Mouse (Mus musculus): ENCODE results near the gene Zc3h14. TPM values are rescaled to one million over a fixed set of nuclear protein-coding genes. Genes with fewer than 3 reads are reported as not detected.

Gene Zc3h14
- polyA plus RNA-seq, 1 experiment = 119 TPM

- Histone ChIP-seq H3K27ac (ENCODE audit: insufficient read depth, low read length) (no peak overlapping the region), H3K4me1 (ENCODE audit: control insufficient read depth, insufficient read depth, low read length) (no peaks in the 10 kb centered on the region), H3K4me3 (ENCODE audit: insufficient read depth, low read length) (no peak overlapping the region)
- TF ChIP-seq POLR2A (IDR thresholded peaks at IDR 0.05; ENCODE audit: extremely low read depth, insufficient read depth, low read length) = no peak
- no peak for TF ChIP-seq CTCF (IDR thresholded peaks at IDR 0.05; ENCODE audit: extremely low read depth, insufficient read depth, low read length)
These were observed 19.5 kb downstream of the Zc3h14 start for GRCm38 (mm10) chr12:98766241-98766640.

DNA sequence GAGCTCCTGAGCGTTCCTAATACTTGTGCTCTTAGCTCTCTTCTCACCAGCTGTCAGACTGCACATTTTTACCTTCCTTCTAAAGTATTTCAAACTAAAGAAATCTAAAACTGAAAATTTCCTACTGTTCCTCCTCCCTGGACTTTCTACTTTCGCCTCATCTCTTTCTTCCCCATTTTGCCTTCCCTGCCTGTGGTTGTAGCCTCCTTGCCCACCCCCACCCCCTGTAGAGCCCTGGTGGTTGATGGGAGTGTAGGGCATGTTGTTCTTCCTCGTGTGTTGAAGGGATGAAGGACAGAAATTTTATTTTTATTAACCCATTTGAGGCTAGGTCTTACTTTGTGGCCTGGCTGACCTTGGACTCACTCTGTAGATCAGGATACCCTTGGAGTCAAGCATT lies 30.7 kb downstream of the Zc3h14 start:
- no peaks in the 10 kb centered on the region; the same call in none of the 2 replicates for H3K4me1 ChIP-seq (ENCODE audit: control insufficient read depth, insufficient read depth, low read length)
- H3K27ac ChIP-seq (ENCODE audit: insufficient read depth, low read length) = no peak overlapping the region
- no peak overlapping the region for H3K4me3 ChIP-seq (ENCODE audit: insufficient read depth, low read length)
- TF ChIP-seq POLR2A (IDR thresholded peaks at IDR 0.05; ENCODE audit: extremely low read depth, insufficient read depth, low read length) = no peak
- no peak for TF ChIP-seq CTCF (IDR thresholded peaks at IDR 0.05; ENCODE audit: extremely low read depth, insufficient read depth, low read length)

DNA sequence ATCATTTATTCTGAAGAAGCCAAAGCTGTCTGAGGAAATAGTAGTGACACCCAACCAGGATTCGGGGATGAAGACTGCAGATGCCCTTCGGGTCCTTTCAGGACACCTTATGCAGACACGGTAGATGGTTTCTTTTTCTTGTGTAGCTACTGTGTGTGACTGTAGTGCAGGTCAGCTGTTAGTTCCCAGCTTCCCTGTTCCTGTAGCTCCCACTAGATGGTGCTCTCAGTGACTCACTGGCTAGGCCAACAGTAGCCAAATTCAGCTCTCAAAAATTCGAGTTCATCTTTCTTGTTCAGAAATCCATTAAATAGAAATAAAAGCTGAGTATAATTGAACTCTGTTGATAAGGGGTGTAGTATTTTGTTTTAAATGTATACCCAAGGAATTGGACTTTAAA lies 32.4 kb downstream of the Zc3h14 start:
- no peak overlapping the region for H3K27ac ChIP-seq (ENCODE audit: insufficient read depth, low read length)
- TF ChIP-seq POLR2A (IDR thresholded peaks at IDR 0.05; ENCODE audit: extremely low read depth, insufficient read depth, low read length) (no peak), CTCF (IDR thresholded peaks at IDR 0.05; ENCODE audit: extremely low read depth, insufficient read depth, low read length) (peak; percentile 65)
- H3K4me3 ChIP-seq (ENCODE audit: insufficient read depth, low read length) = no peak overlapping the region
- H3K4me1 ChIP-seq (ENCODE audit: control insufficient read depth, insufficient read depth, low read length) = no peaks in the 10 kb centered on the region; the same call in none of the 2 replicates

DNA sequence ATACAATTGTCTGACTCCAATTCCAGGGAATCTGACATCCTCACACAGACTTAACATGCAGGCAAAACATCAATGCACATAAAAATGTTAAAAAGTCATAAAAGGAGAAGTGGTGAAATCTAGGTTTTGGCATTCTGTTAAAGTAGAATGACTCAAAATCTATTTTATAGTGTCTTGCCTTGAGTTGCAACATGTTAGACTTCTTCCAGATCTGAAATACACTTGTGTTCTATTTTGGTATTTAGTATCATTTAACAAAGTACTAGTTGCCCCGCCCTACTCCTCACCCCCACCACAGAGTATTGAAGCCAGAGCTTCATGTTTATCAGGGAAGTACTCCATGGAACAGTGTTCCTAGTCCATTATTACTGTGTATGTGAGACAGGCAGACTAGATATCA lies 37.5 kb downstream of the Zc3h14 start:
- TF ChIP-seq CTCF (IDR thresholded peaks at IDR 0.05; ENCODE audit: extremely low read depth, insufficient read depth, low read length) = no peak
- no peak for TF ChIP-seq POLR2A (IDR thresholded peaks at IDR 0.05; ENCODE audit: extremely low read depth, insufficient read depth, low read length)
- no peaks in the 10 kb centered on the region; the same call in 1 of the 2 replicates for H3K4me1 ChIP-seq (ENCODE audit: control insufficient read depth, insufficient read depth, low read length)
- H3K27ac ChIP-seq (ENCODE audit: insufficient read depth, low read length) = no peak overlapping the region

GRCm38 (mm10) chr12:98795731-98796318 lies 49.1 kb downstream of the Zc3h14 start:
- no peak overlapping the region for H3K4me3 ChIP-seq (ENCODE audit: insufficient read depth, low read length)
- no peak overlapping the region for H3K27ac ChIP-seq (ENCODE audit: insufficient read depth, low read length)
- H3K4me1 ChIP-seq (ENCODE audit: control insufficient read depth, insufficient read depth, low read length) = no peaks in the 10 kb centered on the region; the same call in 1 of the 2 replicates
- TF ChIP-seq POLR2A (IDR thresholded peaks at IDR 0.05; ENCODE audit: extremely low read depth, insufficient read depth, low read length) (no peak), CTCF (IDR thresholded peaks at IDR 0.05; ENCODE audit: extremely low read depth, insufficient read depth, low read length) (no peak)

More for the DNA sequence above, 37.5 kb downstream of the Zc3h14 start:
- no peak overlapping the region for H3K4me3 ChIP-seq (ENCODE audit: insufficient read depth, low read length)

- Histone ChIP-seq H3K4me1 (ENCODE audit: control insufficient read depth, insufficient read depth, low read length) (peaks cover 3% of the 10 kb centered on the region; the same call in 1 of the 2 replicates), H3K27ac (ENCODE audit: insufficient read depth, low read length) (no peak overlapping the region), H3K4me3 (ENCODE audit: insufficient read depth, low read length) (no peak overlapping the region)
- no peak for TF ChIP-seq POLR2A (IDR thresholded peaks at IDR 0.05; ENCODE audit: extremely low read depth, insufficient read depth, low read length)
- TF ChIP-seq CTCF (IDR thresholded peaks at IDR 0.05; ENCODE audit: extremely low read depth, insufficient read depth, low read length) = no peak
These were observed 53.6 kb downstream of the Zc3h14 start for GRCm38 (mm10) chr12:98800334-98800733.

DNA sequence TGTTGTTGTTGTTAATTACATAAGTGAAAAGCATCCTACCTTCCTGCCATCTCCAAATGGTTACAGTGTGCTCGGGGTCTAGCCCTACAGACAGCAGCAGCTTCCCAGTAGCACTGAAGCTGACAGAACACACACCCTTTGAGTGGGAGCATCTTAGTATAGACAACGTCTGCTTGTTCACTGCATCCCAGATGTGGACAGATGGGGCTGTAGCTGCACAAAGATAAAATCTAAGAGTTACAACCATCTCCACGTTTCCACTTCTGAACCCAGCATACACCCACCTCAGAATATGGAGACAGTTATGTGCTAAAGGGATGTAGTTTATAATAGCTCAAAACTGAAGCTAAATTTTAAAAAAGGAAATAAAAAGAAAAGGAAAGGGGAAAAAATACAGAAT lies 55.5 kb downstream of the Zc3h14 start:
- H3K4me3 ChIP-seq (ENCODE audit: insufficient read depth, low read length) = no peak overlapping the region
- peaks cover 3% of the 10 kb centered on the region; the same call in 1 of the 2 replicates for H3K4me1 ChIP-seq (ENCODE audit: control insufficient read depth, insufficient read depth, low read length)
- no peak overlapping the region for H3K27ac ChIP-seq (ENCODE audit: insufficient read depth, low read length)
- no peak for TF ChIP-seq POLR2A (IDR thresholded peaks at IDR 0.05; ENCODE audit: extremely low read depth, insufficient read depth, low read length)
- TF ChIP-seq CTCF (IDR thresholded peaks at IDR 0.05; ENCODE audit: extremely low read depth, insufficient read depth, low read length) = no peak

- H3K27ac ChIP-seq (ENCODE audit: insufficient read depth, low read length) = no peak overlapping the region
- peaks cover 3% of the 10 kb centered on the region; the same call in 1 of the 2 replicates for H3K4me1 ChIP-seq (ENCODE audit: control insufficient read depth, insufficient read depth, low read length)
- no peak for TF ChIP-seq CTCF (IDR thresholded peaks at IDR 0.05; ENCODE audit: extremely low read depth, insufficient read depth, low read length)
- TF ChIP-seq POLR2A (IDR thresholded peaks at IDR 0.05; ENCODE audit: extremely low read depth, insufficient read depth, low read length) = no peak
- H3K4me3 ChIP-seq (ENCODE audit: insufficient read depth, low read length) = no peak overlapping the region
These were observed 57.4 kb downstream of the Zc3h14 start for GRCm38 (mm10) chr12:98804078-98804748.

- TF ChIP-seq CTCF (IDR thresholded peaks at IDR 0.05; ENCODE audit: extremely low read depth, insufficient read depth, low read length) (no peak), POLR2A (IDR thresholded peaks at IDR 0.05; ENCODE audit: extremely low read depth, insufficient read depth, low read length) (no peak)
- no peak overlapping the region for H3K27ac ChIP-seq (ENCODE audit: insufficient read depth, low read length)
- H3K4me3 ChIP-seq (ENCODE audit: insufficient read depth, low read length) = no peak overlapping the region
These were observed 74.0 kb downstream of the Zc3h14 start for GRCm38 (mm10) chr12:98820781-98821180.

DNA sequence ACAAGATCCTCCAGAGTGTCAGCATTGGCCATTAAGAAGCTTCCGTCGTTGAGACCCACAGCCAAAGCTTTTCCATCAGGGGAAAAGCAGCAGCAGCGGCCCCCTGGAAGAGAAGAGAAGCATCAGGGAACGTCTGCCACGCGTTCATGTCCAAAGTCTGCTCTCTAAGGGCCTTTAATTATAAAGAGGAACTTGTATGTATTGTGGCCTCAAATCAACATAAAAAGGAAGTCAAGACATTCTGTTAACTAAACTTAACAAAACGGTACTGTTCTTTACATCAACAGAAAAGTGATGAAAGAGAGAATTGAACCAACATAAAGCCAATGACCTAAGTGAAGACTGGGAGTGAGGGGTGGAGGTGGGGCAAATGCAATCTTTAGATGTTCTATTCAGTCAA lies 84.4 kb downstream of the Zc3h14 start:
- Histone ChIP-seq H3K27ac (ENCODE audit: insufficient read depth, low read length) (no peak overlapping the region), H3K4me3 (ENCODE audit: insufficient read depth, low read length) (no peak overlapping the region), H3K4me1 (ENCODE audit: control insufficient read depth, insufficient read depth, low read length) (no peaks in the 10 kb centered on the region)
- TF ChIP-seq CTCF (IDR thresholded peaks at IDR 0.05; ENCODE audit: extremely low read depth, insufficient read depth, low read length) (no peak), POLR2A (IDR thresholded peaks at IDR 0.05; ENCODE audit: extremely low read depth, insufficient read depth, low read length) (no peak)

More at GRCm38 (mm10) chr12:98820781-98821180, 74.0 kb downstream of the Zc3h14 start:
- H3K4me1 ChIP-seq (ENCODE audit: control insufficient read depth, insufficient read depth, low read length) = no peaks in the 10 kb centered on the region; the same call in 1 of the 2 replicates

Data from cortical plate, adult 2 months (tissue).